Mouse (Mus musculus) left cerebral cortex, postnatal 14 days (tissue): ENCODE measurements at regions not wholly inside any gene's neighbourhood (a gene's known extent, or its start where the extent isn't known, plus 50 kb on each side); places are given as distances from the start of the nearest gene placed in this dataset.

Source experiments
- DNase-seq, 2 experiments: peaks; one replicate each; pipeline ENCODE4 v3.0.0; 2021 to 2022; ENCODE audit warnings: low spot score in 2 of 2, mixed read lengths in 1 of 2
- intact Hi-C: fragments of 180-260 bp; cut with DNase I; formaldehyde crosslinking; loops from one replicate; pipeline ENCODE4 v1.15.1; 2025

DNA sequence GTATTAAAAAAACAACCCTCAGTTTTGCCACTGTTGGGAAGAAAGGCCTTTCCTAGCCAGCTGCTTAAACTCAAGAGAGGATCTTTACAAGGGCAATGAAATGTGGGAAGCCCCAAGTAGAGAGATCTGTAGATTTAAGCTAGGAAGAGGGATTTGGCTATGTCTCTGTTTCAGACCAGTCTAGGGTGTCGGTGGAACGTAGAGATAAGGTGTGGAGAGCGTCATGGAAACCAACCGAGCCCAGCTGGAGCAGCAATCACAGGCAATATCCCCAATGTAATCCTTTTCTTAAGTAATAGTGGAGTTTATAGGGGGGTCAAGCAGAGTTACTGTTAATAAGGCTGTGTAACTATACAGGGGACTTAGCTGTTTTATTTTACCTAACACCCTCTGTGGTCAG is 204.6 kb upstream of the Mme start:
- intact Hi-C loops: no loop called here
- DNase-seq: no peak

DNA sequence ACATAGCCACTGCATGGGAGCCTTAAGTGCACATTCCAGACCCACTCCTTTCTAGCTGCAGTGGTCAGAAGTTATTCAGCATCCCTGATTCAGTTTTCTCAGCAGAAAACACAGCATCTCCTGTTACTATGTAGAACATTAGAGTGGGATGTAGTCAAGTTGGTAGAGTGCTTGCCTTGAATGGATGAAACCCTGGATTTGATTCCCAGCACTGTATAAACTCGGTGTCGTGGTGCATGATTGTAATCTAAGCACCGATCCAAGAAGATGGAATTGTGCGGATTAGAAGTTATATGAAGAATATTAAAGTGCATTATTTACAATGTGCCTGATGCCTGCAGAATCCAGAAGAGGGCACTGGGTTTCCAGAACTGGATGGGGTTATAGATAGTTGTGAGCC is 170.6 kb upstream of the Mme start:
- intact Hi-C loops: no loop called here
- no peak for DNase-seq

DNA sequence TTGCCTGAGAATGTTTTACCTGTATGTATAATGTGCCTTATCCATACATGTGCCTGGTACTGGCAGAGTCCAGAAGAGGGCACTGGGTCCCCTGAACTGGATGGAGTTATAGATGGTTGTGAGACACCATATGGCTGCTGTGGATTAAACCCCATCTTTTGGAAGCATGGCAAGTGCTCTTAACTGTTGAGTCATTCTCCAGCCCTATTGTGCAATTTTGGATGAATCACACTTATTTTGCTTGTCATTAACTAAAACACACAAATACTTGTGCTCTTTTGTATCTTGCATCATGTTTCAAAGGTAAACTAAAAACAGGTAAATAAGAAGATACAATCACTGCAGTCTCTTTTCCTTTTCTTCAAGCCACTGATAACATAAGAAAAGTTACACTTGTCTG is 168.3 kb upstream of the Mme start:
- intact Hi-C loops: no loop called here

DNA sequence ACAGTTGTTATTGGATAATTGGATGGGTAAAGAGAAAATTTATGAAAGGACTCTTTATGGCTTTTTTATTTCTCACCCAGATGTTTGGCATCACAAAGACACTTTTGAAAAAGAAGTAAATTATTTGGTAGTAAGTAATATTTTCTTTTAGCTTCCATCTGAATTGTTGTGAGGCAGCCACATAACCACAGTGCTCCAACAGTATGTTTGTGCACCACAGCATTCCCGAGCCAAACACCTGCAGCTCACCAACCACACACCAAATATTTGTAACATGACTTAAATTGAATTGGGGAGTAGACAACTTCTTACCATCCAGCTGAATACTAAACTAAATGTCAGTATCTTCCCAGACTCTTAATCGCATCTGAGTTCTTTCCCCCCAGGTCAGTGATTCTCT is 163.2 kb upstream of the Mme start:
- no peak for DNase-seq

More for the DNA sequence above, 168.3 kb upstream of the Mme start:
- no peak for DNase-seq

DNA sequence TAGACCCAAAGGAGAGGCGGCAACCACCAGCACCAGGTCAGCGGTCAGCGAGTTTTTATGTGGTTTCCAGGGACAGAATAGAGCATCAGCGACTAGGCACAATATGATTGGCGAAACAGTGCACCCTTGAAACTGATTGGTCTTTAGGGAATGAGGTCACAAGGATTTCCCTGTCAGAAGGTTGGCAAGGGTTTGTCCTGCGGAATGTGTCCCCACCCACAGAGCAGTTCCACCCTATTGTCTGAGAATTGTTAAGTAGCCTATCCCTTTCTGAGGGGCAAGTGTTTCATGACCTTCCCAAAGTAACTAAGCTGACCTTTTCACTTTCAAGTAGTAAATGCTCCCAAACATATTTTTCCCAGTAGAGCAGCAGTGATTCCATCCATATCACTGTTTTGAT is 159.2 kb upstream of the Mme start:
- intact Hi-C loops: no loop called here
- DNase-seq: no peak

More for the DNA sequence above, 163.2 kb upstream of the Mme start:
- intact Hi-C loops: no loop called here

DNA sequence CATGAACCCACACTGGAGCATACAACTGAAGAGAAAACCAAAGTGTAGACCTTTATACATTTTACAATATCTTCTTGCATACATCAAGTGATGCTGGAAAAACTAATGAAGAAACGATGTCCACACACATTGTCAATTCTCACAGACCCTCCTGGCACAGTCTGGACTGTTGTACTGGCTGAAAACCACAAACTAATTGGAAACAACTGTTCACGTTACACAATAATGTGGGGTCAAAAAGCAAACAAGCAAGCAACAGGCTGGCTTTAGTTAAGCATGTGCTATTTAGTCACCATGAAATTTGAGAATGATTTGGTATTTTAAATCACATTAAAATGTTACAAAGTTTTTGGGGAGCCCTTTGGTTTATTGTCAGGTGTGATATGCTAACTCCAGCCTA is 155.9 kb upstream of the Mme start:
- intact Hi-C loops: no loop called here
- DNase-seq: no peak

DNA sequence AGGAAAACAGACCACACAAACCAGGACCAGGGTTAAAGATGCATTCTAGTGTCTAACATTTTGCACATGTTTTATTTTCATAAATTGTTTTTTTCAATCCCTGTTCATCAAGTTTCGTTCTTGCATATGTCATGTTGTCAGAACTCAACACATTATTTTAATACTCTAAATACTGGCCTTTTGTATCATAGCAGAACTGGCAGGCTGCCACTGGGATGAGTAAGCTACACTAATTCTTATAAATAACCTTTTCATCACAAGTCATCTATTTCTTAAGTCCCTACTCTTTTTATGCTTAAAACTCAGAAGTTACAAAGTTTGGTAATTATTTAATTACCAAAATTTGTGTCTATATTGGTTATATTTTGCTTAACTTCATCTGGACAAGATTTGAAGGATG is 148.4 kb upstream of the Mme start:
- no peak for DNase-seq
- intact Hi-C loops: no loop called here

DNA sequence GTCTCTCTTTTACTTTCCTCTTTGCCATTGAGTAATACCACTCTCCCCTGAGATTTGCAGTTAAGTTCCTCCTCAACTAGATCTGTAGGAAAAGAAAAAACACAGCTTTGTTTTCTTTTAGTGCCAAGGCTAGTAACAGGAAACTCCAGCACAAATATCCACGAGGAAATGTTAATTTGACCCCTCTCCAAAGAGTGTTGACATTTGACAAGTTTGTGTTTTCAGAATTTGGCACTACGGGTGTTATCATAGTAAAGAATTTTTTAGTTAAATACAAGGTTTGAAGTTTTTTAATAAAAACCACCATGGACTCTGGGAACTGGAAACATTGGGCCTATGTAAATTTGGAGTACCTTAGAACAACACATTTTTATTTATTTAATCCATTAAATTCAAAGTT is 126.1 kb upstream of the Mme start:
- intact Hi-C loops: no loop called here
- no peak for DNase-seq

DNA sequence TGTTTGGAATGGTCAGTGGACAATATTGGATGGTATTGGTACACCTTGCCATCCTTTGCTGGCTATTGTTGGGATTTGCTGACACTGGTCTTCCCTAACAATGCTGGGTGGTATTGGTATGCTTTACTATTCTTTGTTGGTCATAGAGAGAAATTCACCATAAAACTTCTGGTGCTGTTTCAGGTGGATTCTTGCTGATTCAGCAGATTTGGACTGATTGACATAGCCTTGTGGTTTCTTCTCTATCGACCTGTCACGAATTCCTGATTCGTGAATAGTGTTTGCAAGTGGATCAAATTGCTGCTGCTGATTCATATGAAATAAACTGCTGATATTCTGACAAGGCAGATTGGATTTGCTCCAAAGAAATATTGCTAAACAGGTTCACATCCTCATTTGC is 109.5 kb upstream of the Mme start:
- intact Hi-C loops: no loop called here
- DNase-seq: no peak

DNA sequence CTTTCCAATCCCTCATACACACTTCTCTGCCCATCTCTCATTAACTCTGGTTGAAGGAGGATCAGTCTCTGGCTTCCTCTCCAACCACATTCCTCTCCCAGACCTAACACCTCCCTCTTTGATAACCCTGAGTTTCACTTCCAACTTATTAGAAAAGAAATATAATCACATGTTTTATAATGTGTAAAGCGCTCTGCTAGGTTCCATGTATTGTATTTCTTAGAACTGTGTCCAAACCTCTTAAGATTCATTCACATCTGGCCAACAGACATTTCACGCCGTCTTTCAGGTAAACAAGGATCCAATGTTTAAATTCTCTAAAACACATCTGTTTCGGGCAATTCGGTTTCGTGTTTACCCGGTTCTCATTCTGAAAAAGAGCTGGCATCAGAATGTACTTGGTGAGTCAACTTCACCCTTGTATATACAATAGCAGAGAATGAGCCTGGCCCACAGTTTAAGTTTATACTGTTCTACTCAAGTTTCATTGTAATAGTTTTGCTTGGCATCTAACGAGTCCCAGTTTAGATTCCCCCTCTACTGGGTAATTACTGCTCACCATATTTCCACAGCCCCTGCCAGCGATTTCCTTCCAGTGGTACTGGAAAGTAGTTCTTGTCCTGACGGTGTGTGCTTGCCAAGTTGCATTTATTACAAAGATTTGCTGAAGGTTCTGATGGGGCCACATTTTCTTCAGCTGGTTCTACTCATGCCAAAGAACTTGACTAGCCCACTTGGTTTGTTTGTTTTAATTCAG is 103.8 kb upstream of the Mme start:
- peak in 1 of 2 experiments; percentile 3 for DNase-seq
- intact Hi-C loops: no loop called here

DNA sequence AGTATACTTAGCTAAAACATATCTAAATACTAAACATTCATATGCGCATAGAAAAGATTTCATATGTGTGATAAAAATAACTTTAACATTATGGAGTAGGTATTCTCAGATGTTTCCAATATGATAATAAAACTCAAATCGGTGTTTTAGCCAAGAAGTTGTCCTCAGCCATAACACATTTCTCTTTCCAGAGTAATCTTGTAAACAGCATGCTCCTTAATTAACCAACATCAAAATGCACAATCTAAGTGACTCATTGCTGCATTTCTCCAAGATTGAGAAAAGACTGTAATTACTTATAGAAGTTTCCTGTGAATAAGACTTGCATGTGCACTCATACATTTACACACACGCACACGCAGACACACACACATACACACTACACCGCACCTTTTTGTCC is 95.1 kb upstream of the Mme start:
- intact Hi-C loops: no loop called here

DNA sequence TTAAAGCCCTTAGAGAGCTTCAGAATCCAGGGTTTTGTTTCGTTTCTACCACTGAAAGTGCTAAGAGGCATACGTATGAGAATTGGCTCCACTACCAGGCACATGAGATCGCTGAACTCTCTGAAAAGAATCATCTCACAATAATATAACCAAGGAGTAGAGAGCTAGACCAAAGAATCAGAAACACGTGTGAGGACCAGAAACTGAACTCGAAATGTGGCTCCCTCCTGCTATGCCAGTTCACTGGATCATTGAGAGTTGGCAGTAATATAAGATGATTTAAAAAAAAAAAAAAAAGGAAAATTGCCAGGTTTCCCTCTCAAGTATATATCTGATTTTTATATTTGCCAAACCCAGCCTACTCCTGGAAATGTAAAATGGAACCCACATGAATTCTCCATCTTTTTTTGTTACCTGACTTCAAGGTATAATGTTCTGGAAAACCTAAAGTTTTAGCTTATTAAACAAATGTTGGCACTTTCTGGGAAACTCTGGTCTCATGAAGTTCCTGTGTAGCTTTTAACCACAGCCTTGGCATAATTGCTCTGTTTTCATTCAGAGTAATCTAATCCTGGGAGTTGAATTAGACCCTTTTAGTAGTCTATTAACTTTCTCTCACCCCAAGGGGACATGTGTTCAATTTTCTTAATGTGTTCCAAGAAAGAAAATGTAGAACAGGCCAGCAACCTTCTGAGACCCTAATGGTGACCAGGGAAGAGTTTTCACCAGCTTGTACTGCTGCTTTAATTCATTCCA is 58.7 kb upstream of the Mme start:
- no peak for DNase-seq
- intact Hi-C loops: no loop called here

More for the DNA sequence above, 95.1 kb upstream of the Mme start:
- DNase-seq: no peak

DNA sequence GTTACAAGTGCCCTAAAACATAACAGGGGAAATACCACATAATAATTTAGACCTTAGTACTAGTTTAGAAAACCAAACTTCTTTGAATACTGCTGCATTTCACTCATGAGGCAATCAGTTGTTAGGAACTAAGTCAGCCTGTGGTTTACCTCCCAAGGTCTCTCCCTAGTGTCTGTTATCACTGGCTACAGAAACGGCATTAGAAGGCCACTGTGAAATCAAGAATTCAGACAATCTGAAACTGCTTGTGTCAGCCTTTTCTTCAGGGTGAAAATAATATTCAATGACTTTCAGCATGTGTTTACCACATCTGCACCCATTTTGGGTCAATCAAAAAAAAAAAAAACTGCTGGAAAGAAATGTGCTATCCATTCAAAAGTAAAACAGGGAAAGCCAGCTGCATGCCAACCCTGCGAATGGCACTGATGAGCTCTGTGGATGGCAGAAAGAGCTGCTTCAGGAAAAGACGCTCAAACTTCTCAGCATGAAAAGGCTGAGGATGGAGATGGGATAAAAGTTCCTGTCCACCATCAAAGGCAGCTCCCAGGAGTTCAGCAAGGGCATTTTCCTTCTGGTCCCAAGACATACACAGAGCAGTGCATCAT is 53.4 kb upstream of the Mme start:
- DNase-seq: peak in 1 of 2 experiments; percentile 1
- intact Hi-C loops: no loop called here
